Mouse (Mus musculus) left cerebral cortex, postnatal 14 days (tissue): Measurements from ENCODE around the gene Gm20388. TPM values are rescaled to one million over a fixed set of nuclear protein-coding genes. Genes with fewer than 3 reads are reported as not detected.

ENCODE experiments used
- DNase-seq, 2 experiments: peaks; one replicate each; pipeline ENCODE4 v3.0.0; 2021 to 2022; ENCODE audit warnings: low spot score in 2 of 2, mixed read lengths in 1 of 2
- intact Hi-C: fragments of 180-260 bp; cut with DNase I; formaldehyde crosslinking; loops from one replicate; pipeline ENCODE4 v1.15.1; 2025
- total RNA-seq, 2 experiments: library from RNA; stranded (reverse); gene quantifications; 2 replicates each; pipeline ENCODE4 v1.2.3; 2021

Gm20388 gene
- total RNA-seq, 2 experiments from 2014 or later, result 2.8 to 7.3 TPM

GRCm38 (mm10) chr8:120129547-120129946, 218.9 kb downstream of the Gm20388 start:
- intact Hi-C loops, result no loop called here
- DNase-seq, result no peak

- no peak for DNase-seq
- intact Hi-C loops, result no loop called here
These were observed 220.5 kb downstream of the Gm20388 start for GRCm38 (mm10) chr8:120131158-120131557.

DNA sequence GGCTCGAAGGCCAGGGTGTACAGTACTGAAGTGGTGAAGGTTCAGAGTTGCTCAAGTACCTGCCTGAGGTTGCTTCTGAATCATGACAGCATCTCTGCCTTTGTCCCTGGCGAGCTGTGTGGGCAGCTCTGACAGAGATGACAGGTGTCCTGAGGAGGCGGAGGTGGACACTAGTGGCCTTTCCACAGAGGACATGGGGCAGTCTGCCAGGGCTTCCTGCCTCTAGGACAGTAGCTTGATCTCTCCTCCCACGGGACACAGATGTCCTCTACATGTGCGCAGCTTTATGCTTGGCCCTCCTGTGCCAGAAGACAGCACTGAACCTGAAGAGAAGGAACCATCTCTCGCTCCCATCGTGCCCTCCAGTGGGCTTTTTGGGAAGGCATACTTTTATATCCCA, 222.5 kb downstream of the Gm20388 start:
- intact Hi-C loops, result no loop called here
- no peak for DNase-seq

GRCm38 (mm10) chr8:120135687-120136086, 225.0 kb downstream of the Gm20388 start:
- intact Hi-C loops, result no loop called here
- DNase-seq, result no peak

DNA sequence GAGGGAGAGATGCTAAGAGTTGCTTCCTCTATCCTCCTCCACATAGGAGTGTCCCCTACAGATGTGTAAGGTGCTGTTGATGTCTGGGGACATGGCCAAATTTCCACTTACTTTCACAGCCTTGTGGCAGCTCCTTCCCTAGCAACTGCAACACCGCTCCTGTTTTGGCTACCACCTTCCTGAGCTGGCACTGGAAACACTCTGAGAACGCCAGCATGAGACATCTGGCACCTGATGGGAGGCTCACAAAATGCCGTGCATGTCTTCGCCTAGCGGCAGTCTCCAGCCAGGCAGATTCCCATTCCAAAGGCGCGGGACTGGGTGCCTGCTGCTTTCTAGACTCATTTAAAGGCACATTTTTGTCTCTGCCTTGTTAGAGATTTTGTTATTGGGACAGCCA, 226.0 kb downstream of the Gm20388 start:
- intact Hi-C loops, result no loop called here
- peak; percentile 75 to 93 for DNase-seq

DNA sequence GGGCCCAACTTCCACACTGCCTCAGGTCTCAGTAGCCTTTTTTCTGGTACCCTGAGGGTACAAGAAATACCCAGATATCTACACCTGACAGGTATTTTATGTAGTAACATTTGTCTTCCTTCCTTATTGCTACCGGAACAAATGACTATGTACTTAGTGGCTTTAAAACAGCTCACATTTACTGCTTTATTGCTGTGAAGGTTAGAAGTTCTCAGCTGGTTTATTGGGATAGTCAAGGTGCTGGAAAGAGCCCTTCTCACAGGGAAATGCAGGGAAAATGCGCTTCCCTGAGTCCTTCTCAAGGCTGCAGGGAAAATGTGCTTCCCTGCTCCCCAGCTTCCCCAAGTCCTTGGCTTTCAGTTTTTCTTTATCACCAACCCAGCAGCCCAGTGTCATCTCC, 228.3 kb downstream of the Gm20388 start:
- intact Hi-C loops, result no loop called here
- DNase-seq, result no peak

GRCm38 (mm10) chr8:120140769-120141168, 230.1 kb downstream of the Gm20388 start:
- intact Hi-C loops, result no loop called here
- DNase-seq, result peak in 1 of 2 experiments; percentile 44

GRCm38 (mm10) chr8:120143911-120144651, 233.4 kb downstream of the Gm20388 start:
- peak; percentile 46 to 74 for DNase-seq
- intact Hi-C loops, result no loop called here

DNA sequence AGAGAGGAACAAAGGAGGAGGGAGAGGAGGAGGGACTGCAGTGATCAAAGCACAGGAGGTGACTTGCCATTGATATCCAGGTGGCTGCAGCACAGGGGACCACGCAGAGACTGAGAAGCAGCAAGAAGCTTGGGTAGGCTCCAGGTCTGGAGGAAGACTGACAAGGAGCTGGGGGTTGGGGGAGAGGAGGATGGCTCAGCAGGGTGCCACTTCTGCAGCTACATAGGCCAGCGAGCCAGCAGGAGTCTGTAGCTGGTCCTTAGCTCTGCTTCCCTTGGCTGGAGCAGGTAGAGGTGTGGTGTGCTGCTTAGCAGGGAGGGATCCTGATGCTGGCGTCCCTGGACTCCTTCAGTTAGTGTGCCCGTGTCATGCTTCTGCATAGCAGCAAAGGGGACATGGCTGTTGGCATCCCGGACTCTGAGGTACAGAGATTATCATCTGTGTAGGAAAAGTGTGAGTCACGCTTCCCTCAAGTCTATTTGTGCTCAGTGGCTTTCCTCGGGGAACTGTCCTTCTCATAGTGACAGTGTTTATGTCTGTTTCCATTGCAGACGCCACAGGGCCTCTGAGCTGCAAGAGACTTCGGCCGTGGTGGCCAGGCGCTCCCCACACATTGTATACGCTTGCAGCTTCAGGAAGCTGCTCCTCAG, 234.1 kb downstream of the Gm20388 start:
- DNase-seq, result peak in 1 of 2 experiments; percentile 55
- intact Hi-C loops, result no loop called here

DNA sequence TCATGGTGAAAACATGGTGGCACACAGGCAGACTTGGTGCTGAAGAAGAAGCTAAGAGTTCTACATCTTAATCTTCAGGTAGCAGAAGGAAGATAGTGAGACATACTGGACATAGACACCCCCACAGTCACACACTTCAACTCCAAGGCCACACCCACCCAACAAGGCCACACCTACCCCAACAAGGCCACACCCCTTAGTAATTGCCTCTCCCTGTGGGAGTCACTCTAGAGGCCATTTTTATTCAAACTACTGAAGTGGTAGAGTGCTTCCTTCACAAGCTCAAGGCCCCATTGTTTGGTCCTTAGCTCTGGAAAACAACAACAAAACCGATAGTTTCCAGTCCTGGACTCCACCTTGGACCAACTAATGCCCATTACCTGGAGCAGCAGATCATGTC, 235.4 kb downstream of the Gm20388 start:
- intact Hi-C loops, result no loop called here
- no peak for DNase-seq

GRCm38 (mm10) chr8:120150028-120150427, 239.4 kb downstream of the Gm20388 start:
- no peak for DNase-seq
- intact Hi-C loops, result no loop called here

GRCm38 (mm10) chr8:120151151-120151550, 240.5 kb downstream of the Gm20388 start:
- intact Hi-C loops, result no loop called here
- DNase-seq, result no peak

DNA sequence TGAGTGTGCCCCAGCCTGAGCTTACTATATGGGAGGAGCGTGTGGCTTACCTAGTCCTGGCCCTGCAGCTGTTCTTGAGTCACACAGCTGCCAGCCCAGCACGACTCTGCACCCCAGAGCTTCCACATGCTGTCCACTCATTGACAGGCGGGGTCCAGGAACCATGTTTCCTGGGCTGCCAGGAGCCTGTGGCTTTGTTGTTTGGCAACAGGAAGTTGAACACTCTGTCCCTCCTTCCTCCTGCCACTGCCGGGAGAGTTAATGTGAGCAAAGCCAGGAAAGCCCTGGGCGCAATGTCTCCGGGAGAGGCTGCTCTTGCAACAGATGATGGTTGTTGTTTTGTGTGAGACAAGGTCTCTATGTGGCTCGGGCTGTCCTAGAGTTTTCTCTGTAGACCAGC, 242.0 kb downstream of the Gm20388 start:
- no peak for DNase-seq
- intact Hi-C loops, result no loop called here

DNA sequence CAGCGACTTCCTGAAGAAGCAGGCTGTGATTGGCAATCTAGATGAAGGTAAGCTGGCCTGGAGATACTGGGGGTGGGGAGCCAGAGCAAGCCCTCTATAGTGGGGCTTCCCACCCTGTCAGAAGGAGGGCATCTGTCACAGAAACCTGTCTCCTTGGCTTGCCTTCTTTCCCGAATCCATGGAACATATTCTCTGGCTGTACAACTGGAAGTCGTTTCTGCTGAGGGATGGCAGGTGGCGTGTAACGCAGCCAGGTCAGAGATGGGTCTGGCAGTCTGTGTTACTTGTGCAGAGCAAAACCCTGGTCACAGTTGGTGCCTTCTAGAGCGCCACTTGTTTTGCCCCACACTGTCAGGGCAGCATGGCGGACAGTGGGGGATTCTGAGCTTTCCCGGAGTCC, 249.7 kb downstream of the Gm20388 start:
- intact Hi-C loops, result no loop called here
- no peak for DNase-seq

- no peak for DNase-seq
These were observed 251.2 kb downstream of the Gm20388 start for GRCm38 (mm10) chr8:120161658-120162403.

DNA sequence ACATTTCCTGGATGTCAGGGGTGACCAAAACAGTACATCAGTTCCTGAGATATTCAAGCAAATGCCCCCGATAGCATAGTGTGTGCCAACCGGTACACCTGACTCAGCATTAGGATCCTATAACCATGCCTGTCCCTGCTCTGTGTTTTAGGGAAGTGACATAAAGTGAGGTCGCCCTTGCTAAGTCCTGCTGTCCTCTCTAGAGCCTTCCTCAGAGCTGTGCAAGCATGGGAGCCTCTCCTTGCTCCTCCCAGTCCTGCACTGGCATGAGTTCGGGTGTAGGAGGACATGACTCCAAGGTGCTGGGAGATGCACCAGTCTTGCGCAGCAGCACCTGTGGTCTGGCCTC, 251.7 kb downstream of the Gm20388 start:
- DNase-seq, result no peak
- intact Hi-C loops, result no loop called here

More at GRCm38 (mm10) chr8:120161658-120162403, 251.2 kb downstream of the Gm20388 start:
- intact Hi-C loops, result no loop called here

GRCm38 (mm10) chr8:120163376-120163775, 252.7 kb downstream of the Gm20388 start:
- intact Hi-C loops, result no loop called here
- no peak for DNase-seq

DNA sequence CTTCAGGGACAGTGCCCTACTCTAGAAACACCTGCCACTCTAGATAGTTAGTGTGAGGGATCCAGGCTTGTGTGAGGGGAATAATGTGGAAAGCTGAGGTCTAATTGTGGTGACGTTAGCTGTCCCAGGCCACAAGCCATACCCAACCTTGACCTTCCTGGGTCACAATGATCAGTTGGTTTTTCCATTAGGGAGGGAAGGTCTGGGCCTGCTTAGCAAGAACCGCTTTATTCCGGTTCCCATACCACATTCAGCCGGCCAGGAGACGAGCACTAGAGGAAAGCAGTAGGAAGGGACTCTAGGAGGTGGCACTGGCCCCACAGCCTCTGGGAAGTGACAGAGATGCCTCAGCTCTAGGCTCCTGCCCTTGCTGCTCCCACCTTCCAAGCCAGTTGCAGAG, 253.4 kb downstream of the Gm20388 start:
- intact Hi-C loops, result no loop called here
- DNase-seq, result no peak

GRCm38 (mm10) chr8:120167136-120167535, 256.5 kb downstream of the Gm20388 start:
- intact Hi-C loops, result no loop called here
- DNase-seq, result no peak

GRCm38 (mm10) chr8:120167821-120168220, 257.2 kb downstream of the Gm20388 start:
- DNase-seq, result peak; percentile 61 to 86
- intact Hi-C loops, result no loop called here

DNA sequence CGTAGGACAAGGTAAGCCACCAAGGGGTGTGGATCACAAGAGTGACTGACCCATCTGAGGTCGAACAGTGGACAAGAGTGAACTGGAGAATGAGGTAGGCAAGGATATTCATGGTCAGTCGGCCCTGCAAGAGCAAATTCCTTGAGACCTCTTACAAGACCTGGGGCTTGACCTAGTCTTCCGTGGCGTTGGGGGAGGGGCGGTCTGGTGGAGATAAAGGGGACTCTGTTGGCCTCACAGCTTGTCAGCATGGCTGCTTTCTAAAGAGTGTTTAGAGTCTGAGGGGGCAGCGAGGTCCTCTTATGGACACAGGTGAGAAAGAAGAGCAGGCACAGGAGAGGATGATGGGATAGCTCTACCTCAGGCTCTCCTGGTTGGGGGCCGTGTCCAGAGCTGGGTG, 258.5 kb downstream of the Gm20388 start:
- DNase-seq, result no peak
- intact Hi-C loops, result no loop called here
